Mouse (Mus musculus) spleen, postnatal 14 days (tissue): ENCODE results near the gene Apol7a.

Source experiments
- DNase-seq, 2 experiments: peaks; one replicate each; pipeline ENCODE4 v3.0.0; 2021 to 2022; ENCODE audit warnings: low spot score in 2 of 2

Apol7a gene

DNA sequence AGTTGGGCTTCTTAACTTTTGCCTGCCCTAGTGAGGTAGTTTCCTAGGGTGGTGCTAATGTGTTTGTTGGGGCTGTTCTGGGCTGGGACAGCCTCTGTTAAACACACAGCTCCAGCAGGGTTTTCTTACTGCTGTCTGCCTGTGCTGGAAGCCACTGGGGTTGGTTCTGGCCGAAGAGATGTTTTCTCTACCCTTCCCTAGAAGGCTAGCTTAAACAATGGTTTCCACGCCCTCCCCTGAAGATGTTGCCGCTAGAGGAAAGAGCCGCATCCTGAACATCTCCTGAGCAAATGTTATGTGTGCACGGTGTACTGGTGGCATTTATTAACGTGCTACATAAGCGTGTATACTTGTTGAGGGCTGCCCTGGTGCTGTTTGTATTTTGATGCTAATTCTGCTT is 50.8 kb downstream of the Apol7a start:
- no peak for DNase-seq

- no peak for DNase-seq
Measured at GRCm38 (mm10) chr15:77344127-77345125, 54.5 kb downstream of the Apol7a start.

- DNase-seq: no peak
Measured at GRCm38 (mm10) chr15:77343527-77344091, 55.3 kb downstream of the Apol7a start.

- no peak for DNase-seq
Measured at GRCm38 (mm10) chr15:77342962-77343526, 55.9 kb downstream of the Apol7a start.

DNA sequence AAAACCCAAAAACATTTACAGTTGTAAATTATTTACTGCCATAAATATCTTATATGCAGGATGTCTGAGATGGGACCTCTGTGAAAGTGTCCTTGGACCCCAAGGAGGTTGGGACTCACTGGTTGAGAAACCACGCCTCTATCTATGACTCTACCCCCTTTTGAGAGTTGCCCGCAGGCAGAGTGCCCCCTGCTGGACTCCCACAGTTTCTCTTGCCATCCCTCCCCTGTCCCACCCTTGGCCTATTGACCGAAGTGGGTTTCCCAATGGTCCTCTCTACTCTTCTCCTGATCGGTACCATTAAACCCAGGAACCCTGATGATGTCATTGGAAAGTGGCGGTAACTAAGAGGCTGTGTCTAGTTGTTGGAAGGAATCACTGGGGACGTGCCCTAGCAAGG is 56.9 kb downstream of the Apol7a start:
- DNase-seq: no peak

GRCm38 (mm10) chr15:77340581-77340980 is 58.3 kb downstream of the Apol7a start:
- no peak for DNase-seq

- DNase-seq: no peak
Measured at GRCm38 (mm10) chr15:77338924-77339429, 59.9 kb downstream of the Apol7a start.

GRCm38 (mm10) chr15:77338451-77338850 is 60.5 kb downstream of the Apol7a start:
- no peak for DNase-seq
